Mouse (Mus musculus): ENCODE results near the gene Dnajb4.

DNA sequence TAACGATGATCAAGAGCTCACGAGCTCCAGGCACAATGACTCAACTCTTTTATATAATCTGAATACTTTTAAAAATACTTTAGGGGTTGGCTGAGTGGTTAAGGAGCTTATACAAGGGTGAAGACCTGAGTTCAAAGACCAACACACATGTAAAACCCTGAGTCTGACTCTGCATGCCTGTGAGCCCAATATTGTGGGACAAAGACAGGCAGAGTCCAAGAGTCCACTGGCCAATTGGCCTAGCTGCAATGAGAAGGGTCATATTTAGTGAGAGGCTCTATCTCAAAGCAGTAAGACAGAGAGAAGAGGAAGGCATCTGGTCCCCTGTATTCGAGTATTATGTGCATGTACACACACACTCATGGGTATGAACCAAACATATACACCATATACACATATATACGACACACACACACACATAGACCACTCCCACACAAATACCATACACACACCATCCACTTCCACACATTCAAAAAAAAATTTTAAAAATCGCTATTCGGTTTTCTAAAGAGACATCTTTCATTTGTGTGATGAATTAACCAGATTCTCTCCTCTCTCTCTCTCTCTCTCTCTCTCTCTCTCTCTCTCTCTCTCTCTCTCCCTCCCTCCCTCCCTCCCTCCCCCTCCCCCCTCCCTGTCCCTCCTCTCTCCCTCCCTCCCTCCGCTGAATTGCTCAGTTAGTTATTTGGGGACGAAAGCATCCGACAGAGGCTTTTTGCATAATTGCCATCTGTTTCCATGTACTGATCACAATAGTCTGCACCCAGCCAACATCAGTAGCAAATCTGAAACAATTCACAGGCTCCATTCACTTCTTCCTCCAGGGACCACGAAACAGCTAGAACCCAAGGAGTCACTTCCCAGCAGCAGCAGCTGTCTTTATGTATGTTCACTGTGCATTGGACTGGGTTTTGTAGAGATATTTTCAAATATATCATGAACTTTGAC lies 51.5 kb downstream of the Dnajb4 start:
- TF ChIP-seq HCFC1 (IDR thresholded peaks at IDR 0.05; ENCODE audit: borderline replicate concordance, insufficient read depth, low read length) (no peak), ZC3H11A (IDR thresholded peaks at IDR 0.05; ENCODE audit: borderline replicate concordance, low read depth, low read length) (no peak), MAFK (IDR thresholded peaks at IDR 0.05; ENCODE audit: insufficient read depth, low read depth, low read length) (no peak), ZNF384 (IDR thresholded peaks at IDR 0.05; ENCODE audit: low read depth, low read length) (no peak), CHD2 (IDR thresholded peaks at IDR 0.05; ENCODE audit: low read depth, low read length) (no peak)

Measured in ES-E14 (cell line).